Mouse (Mus musculus) spleen, embryonic (tissue): ENCODE results near the gene Vamp3.

ENCODE experiments used
- CTCF ChIA-PET: fragments of 350-600 bp; sonication (Branson Sonifier 250); formaldehyde crosslinking; loops from one replicate; lab custom pipeline; 2022; lab: Charles Lee

Gene Vamp3

GRCm38 (mm10) chr4:151044944-151045570, 12.7 kb downstream of the Vamp3 start:
- CTCF ChIA-PET = no interaction called here

GRCm38 (mm10) chr4:151044037-151044943, 13.5 kb downstream of the Vamp3 start, which contains the start of gene Per3:
Gene Per3 (minus strand): TSS chr4:151044665.
- CTCF ChIA-PET = no interaction called here

- CTCF ChIA-PET = no interaction called here
Measured at GRCm38 (mm10) chr4:151043281-151043680, 14.5 kb downstream of the Vamp3 start.

- CTCF ChIA-PET = no interaction called here
Measured at GRCm38 (mm10) chr4:151041506-151041905, 16.3 kb downstream of the Vamp3 start.

- CTCF ChIA-PET = no interaction called here
Measured at GRCm38 (mm10) chr4:151037800-151038199, 20.0 kb downstream of the Vamp3 start.

- CTCF ChIA-PET = no interaction called here
Measured at GRCm38 (mm10) chr4:151036521-151036920, 21.2 kb downstream of the Vamp3 start.

GRCm38 (mm10) chr4:151027001-151027400, 30.8 kb downstream of the Vamp3 start:
- CTCF ChIA-PET = no interaction called here

- CTCF ChIA-PET = no interaction called here
Measured at GRCm38 (mm10) chr4:151024152-151024551, 33.6 kb downstream of the Vamp3 start.

GRCm38 (mm10) chr4:151017356-151017755, 40.4 kb downstream of the Vamp3 start:
- CTCF ChIA-PET = interaction anchor here (0.6 kb wide), 1 partner anchor 25 kb away, joined by 3 read pairs; no protein-coding TSS in a partner anchor

- CTCF ChIA-PET = no interaction called here
Measured at GRCm38 (mm10) chr4:151015946-151016345, 41.8 kb downstream of the Vamp3 start.

- CTCF ChIA-PET = no interaction called here
Measured at GRCm38 (mm10) chr4:151010316-151010715, 47.4 kb downstream of the Vamp3 start.

GRCm38 (mm10) chr4:151006945-151007344, 50.8 kb downstream of the Vamp3 start:
- CTCF ChIA-PET = interaction anchor here (0.5 to 0.7 kb wide), 2 partner anchors 20 to 93 kb away, joined by 4 to 6 read pairs; no protein-coding TSS in a partner anchor

- CTCF ChIA-PET = no interaction called here
Measured at GRCm38 (mm10) chr4:151005656-151006318, 52.0 kb downstream of the Vamp3 start.

- CTCF ChIA-PET = no interaction called here
Measured at GRCm38 (mm10) chr4:151001397-151001796, 56.4 kb downstream of the Vamp3 start.

GRCm38 (mm10) chr4:150998626-150999025, 59.1 kb downstream of the Vamp3 start:
- CTCF ChIA-PET = no interaction called here
